Mouse (Mus musculus): Measurements from ENCODE around the gene She.

- TF ChIP-seq CTCF (IDR thresholded peaks at IDR 0.05; ENCODE audit: low read depth, low read length) = peak; percentile 63
- TF ChIP-seq POLR2A (IDR thresholded peaks at IDR 0.05; ENCODE audit: insufficient read depth, low read length) = no peak
Measured at GRCm38 (mm10) chr3:89857353-89857752, 26.2 kb downstream of the She start.
